Mouse (Mus musculus) liver, postnatal 0 days (tissue): ENCODE results near the gene Plekhg2.
A peak's percentile ranks its signal among the peaks of the same experiment; 100 is the strongest.

Experiments used
- CTCF ChIP-seq: sonication (generic); IDR thresholded peaks from 2 replicates; pipeline ENCODE4 v1.5.1; 2016; ENCODE audit warnings: antibody characterized with exemption, low read depth
- EP300 ChIP-seq: IDR thresholded peaks from 2 replicates; pipeline ENCODE4 v1.6.1; 2016; ENCODE audit warnings: antibody characterized with exemption, low read depth, mild to moderate bottlenecking

DNA sequence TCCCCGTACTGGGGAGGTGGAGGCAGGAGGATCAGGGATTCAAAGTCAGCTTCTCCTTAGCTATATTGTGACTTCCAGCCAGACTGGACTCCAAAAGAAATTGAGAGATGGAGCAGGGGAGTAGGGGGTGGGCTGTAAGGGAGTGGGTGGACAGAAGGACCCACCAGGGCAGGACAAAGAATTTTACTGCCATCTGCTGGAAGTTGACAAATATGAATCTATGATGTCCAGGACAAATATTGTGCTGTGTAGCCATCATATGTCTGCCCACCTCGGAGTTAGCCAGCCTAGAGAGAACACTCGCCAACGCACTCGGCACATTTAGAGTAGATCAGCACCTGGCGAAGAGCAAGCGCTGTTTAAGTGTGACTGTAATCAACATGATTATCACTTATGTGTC lies 23.8 kb downstream of the Plekhg2 start:
- no peak for TF ChIP-seq EP300
- TF ChIP-seq CTCF, result peak; percentile 39
